Mouse (Mus musculus) liver, adult 10 weeks (tissue): ENCODE data around the gene Acpp. TPM values are rescaled to one million over a fixed set of nuclear protein-coding genes. Genes with fewer than 3 reads are reported as not detected.

ENCODE experiments used
- polyA plus RNA-seq: library from polyadenylated mRNA; stranded (reverse); fragments of 350-450 nt; fragmentation: Illumina TruSeq; extraction: RNeasy Lipid Tissue Mini Kit (QIAGEN cat#74804); gene quantifications from one replicate; pipeline ENCODE4 v1.2.3, GENCODE M21; 2014; ENCODE audit warnings: low read depth, low replicate concordance

The Acpp gene
- 7.0 TPM for polyA plus RNA-seq

GRCm38 (mm10) chr9:104337183-104337931 lies at the start of gene Acpp:
Acpp (minus strand) TSS chr9:104337748.

GRCm38 (mm10) chr9:104262823-104263352 lies 74.7 kb downstream of the Acpp start, which contains the start of gene Dnajc13:
Dnajc13 (minus strand) TSS chr9:104262930.

Other genes starting within 250 kb of the Acpp start
- gene Ackr4, start 210.8 kb downstream of the Acpp start, polyA plus RNA-seq: 1.4 TPM
- 11.9 TPM for gene Dnajc13, start 74.8 kb downstream of the Acpp start, polyA plus RNA-seq
- not detected for gene Cpne4, start 209.5 kb upstream of the Acpp start, polyA plus RNA-seq